Mouse (Mus musculus): ENCODE measurements at regions not wholly inside any gene's neighbourhood (a gene's known extent, or its start where the extent isn't known, plus 50 kb on each side); places are given as distances from the start of the nearest gene placed in this dataset.

DNA sequence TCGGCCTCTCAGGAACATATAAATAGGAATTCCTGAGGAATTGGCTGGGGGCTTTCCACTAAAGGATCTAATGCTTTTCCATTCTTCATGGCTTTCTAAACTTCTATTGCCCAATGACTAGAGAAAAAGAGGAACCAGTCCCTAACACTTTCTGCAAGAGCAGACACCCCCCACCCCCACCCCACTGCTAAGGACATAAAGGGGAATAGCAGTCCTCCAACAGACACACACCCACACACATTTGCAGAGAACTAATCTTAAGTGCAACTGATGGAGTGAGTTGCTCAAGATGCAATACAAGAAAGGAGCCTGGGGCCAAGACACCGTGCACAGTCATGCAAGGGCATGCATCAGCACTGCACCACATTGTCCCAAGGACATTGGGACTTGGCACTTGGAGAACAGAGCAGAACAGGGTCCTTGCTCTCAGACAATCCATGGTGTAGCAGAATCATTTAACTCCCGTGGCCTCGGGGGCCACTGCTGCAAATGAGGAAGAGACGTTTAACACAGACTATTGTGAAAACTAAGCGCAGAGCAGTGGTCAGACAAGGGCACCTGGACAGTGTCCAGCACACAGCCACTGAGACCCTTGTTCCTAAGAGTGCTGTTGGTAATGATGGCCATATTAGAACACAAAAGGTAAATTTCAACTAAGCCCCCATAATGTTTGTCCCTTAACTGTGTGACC lies 161.1 kb downstream of the Xpnpep1 start:
- peak; percentile 2 to 3 for DNase-seq

- DNase-seq: no peak
Observed at GRCm38 (mm10) chr19:52866635-52867034, 173.4 kb downstream of the Xpnpep1 start.

DNA sequence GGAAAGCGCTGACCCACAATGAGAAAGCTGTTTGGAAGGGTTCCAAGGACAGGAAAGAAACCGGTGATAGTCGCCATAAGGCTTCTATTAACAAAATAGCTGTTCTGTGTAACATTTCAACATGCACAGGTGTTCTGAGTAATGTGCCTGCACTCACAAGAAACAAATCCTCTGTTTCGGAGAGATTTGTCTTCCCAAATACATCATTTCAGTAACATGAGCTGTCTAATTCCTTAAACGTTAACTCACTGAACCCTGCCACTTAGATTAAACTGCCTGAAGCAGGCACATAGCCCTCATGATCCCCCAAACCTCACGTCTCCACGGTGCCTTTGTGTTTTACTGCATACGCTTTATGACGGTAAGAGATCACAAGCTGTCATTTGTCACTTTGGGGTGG lies 178.4 kb downstream of the Xpnpep1 start:
- DNase-seq: no peak

GRCm38 (mm10) chr19:52854068-52854682 lies 185.8 kb downstream of the Xpnpep1 start:
- DNase-seq: no peak

DNA sequence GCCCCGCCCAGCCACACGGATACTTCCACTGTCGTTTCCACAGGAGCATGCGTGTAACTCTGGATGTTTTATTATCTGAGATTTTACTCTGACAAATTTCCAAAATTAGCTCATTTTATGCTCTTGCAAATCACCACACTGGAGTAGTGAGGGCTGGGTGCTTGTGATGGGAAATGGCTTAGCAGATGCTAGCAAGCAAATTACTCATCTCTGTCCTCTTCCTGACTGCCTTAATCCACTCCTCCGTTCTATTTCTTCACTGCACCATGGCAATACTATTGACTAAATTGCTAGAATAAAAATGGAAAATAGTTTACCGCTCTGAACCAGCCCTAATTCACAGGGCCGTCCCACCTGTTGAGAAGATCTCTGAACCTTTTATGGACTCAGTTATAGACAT lies 223.8 kb downstream of the Xpnpep1 start:
- DNase-seq: no peak

GRCm38 (mm10) chr19:52812046-52812445 lies 228.0 kb downstream of the Xpnpep1 start:
- DNase-seq: no peak

DNA sequence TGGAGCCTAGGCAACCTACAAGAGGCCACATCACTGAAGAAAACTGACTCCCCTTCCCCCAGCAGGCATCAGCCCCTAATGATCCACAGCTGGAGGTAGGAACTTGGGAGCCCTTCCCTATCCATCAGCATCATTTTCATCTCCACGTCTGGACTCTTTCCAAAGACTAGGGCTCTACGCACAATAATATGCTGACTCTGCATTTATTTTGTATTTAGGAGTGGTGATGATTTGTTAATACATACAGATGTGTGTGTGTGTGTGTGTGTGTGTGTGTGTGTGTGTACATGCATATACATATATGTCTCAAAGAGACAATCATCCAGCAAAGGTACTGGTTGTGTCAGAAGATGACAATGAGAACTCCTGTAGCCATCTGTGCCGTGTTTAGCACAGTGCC lies 251.2 kb downstream of the Xpnpep1 start:
- no peak for DNase-seq

- no peak for DNase-seq
Observed at GRCm38 (mm10) chr19:52768761-52769388, 271.1 kb downstream of the Xpnpep1 start.

DNA sequence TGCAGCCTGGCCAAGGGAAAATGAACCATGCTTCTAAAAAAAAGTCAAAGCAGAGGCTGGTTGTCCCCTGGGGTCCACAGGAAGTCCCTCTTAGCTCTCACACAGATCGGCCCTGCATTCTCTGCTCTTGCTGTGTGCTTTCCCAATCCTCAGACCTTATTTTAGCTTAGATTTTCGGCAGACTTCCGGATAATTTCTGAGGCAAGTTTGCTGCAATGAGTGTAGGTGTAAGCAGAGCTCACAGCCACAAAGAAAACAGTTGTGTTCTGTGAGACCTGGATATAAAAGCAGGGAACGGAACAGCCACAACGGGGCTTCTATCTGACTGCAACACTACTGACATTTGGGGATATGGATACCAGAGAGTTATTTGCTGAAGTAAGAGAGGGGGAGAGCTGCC lies 271.9 kb downstream of the Xpnpep1 start:
- no peak for DNase-seq

DNA sequence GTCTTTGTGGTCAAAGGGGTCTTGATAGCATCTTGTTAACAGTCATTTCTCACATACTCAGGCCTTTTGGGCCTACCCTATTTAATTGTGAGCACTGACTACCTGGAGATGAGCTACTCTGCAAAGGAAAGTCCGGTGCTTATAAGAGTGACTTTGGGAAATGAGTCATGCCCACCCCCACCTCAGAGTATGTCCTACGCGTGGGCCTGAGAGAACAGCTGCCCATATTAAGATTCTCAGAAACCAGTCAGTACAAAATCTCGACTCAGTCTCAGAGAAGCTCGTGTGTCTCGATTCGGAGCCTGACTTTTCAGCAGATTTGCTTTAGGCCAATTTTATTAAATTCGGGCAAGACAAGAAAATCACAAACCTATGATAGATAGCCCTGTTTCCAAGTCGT lies 301.1 kb downstream of the Xpnpep1 start:
- no peak for DNase-seq

- no peak for DNase-seq
Observed at GRCm38 (mm10) chr19:52721776-52722175, 318.2 kb downstream of the Xpnpep1 start.

GRCm38 (mm10) chr19:52715359-52715758 lies 324.7 kb downstream of the Xpnpep1 start:
- no peak for DNase-seq

- DNase-seq: no peak
Observed at GRCm38 (mm10) chr19:52707679-52708078, 332.3 kb downstream of the Xpnpep1 start.

GRCm38 (mm10) chr19:52661009-52661408 lies 379.0 kb downstream of the Xpnpep1 start:
- no peak for DNase-seq

DNA sequence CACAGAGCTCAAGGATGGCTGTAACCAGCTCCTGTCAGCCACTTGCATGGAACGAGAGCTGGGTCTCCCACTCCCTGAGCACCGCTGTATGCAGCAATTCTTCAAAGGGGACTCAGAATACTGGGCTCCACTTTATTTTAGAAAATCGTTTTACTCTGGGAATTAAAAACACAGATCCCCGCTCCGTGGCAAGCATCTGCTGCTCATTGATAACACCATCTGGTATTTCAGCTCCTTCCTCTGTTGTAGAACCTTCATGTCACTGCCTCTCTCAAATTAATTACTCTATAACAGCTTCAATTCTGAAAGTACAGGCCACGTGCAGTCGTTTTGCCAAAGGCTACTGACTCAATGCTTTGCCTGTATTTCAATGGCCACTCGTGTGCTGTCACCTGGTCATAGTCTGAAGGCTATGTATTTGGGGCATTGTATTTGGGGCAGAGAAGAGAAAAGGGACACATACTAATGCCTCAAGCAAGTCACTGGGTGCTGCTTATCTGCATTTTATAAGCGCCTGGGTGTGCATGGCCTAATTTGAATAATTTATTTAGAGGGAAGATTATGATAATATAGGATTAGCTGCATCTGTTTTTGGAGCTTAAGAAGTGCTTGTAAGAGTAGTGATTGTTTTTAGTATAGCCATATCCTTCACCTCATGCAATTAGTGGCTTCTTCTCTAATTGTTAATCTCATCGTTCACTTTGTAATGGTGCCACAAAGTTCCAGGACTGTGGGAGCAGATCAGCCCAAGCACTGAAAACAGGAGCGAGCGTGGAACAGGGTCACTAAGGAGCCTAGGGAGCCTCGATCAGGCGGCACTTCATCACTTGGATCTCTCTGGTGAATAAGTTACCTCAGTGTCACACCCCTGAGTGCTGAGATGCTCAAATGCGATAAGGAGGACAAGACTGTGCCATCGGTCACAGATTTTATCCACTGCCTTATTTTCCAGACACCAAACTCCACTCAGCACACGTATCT lies 383.3 kb downstream of the Ins1 start:
- no peak for DNase-seq

DNA sequence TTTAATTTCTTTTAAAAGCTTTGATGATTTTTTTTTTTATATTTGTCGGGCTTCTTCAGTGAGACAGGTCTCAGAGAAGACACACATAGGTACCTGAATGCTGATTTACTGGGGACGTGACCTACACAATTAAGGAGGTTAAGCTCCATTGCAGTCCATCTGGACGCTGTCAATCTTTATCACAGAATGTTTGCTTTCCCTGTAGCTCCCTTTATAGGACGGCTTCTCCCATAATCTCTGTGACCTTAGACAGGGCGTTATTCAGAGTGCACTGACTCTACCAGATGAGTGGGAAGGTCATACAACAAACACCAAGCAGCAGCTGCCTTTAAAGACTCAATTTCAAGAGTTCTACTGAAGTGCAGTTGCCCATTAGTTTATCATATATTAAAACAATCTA lies 376.1 kb downstream of the Ins1 start:
- DNase-seq: no peak

- no peak for DNase-seq
Observed at GRCm38 (mm10) chr19:52632501-52632900, 368.4 kb downstream of the Ins1 start.

GRCm38 (mm10) chr19:52624310-52624709 lies 360.2 kb downstream of the Ins1 start:
- peak; percentile 4 to 22 for DNase-seq

DNA sequence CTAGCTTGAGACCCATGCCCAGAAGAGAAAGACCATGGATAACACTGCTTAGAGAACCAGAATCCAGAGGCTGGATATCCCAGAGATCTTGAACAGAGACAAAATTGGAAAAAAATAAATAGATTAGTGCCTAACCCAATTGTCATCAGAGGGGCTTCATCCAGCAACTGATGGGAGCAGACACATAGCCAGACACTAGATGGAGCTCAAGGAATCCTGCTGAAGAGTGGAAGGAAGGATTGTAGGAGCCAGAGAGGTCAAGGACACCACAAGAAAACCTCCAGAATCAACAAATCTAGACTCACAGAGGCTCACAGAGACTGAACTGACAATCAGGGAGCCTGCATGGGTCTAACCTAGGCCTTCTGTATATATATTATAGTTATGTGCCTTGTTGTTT lies 359.4 kb downstream of the Ins1 start:
- DNase-seq: no peak

- DNase-seq: no peak
Observed at GRCm38 (mm10) chr19:52613353-52613752, 349.3 kb downstream of the Ins1 start.

- DNase-seq: no peak
Observed at GRCm38 (mm10) chr19:52606859-52607258, 342.8 kb downstream of the Ins1 start.

- no peak for DNase-seq
Observed at GRCm38 (mm10) chr19:52600410-52600809, 336.3 kb downstream of the Ins1 start.

GRCm38 (mm10) chr19:52565401-52565800 lies 301.3 kb downstream of the Ins1 start:
- DNase-seq: no peak
